ENCODE assay signal across 28 mouse cellular contexts in genomic region chr1:54176592-54176991, GRCm38 (mm10). TPM values are rescaled to one million over a fixed set of nuclear protein-coding genes. Genes with fewer than 3 reads are reported as not detected.
DNase-seq lines count a peak whose midpoint lies in the region; ATAC-seq lines count a peak whose summit lies in the region.
"Had no signal": no experiment of that assay in that cellular context is flagged by ENCODE, and none has a peak within 500 bp of the region (broad histone marks: within the 10 kb centered on the region; RNA-seq: fewer than 3 reads in every experiment).

No protein-coding gene starts in this region.

- no peaks in the 10 kb centered on the region for H3K4me1 ChIP-seq in hindbrain, embryonic 14.5 days (replicated peaks; ENCODE audit: control insufficient read depth, insufficient read depth, low read length)
- H3K4me1 ChIP-seq: embryonic facial prominence, embryonic 10.5 days; embryonic facial prominence, embryonic 13.5 days; forebrain, embryonic 10.5 days; hindbrain, embryonic 10.5 days; hindbrain, embryonic 13.5 days had no signal

- WGBS in hindbrain, embryonic 14.5 days = 100% methylated on average over 2 of the region's 2 CpGs

- no peak overlapping the region for H3K4me2 ChIP-seq in hindbrain, embryonic 14.5 days (replicated peaks)
- H3K4me2 ChIP-seq: embryonic facial prominence, embryonic 13.5 days; hindbrain, embryonic 13.5 days had no signal

- no peak overlapping the region for H3K9ac ChIP-seq in hindbrain, embryonic 14.5 days
- H3K9ac ChIP-seq: embryonic facial prominence, embryonic 13.5 days; hindbrain, embryonic 13.5 days had no signal

- H3K36me3 ChIP-seq in hindbrain, embryonic 14.5 days (replicated peaks; ENCODE audit: control insufficient read depth, insufficient read depth) = no peaks in the 10 kb centered on the region
- H3K36me3 ChIP-seq: embryonic facial prominence, embryonic 10.5 days; embryonic facial prominence, embryonic 13.5 days; forebrain, embryonic 10.5 days; G1E; heart, embryonic 10.5 days; hindbrain, embryonic 10.5 days; hindbrain, embryonic 13.5 days had no signal

- H3K27me3 ChIP-seq in hindbrain, embryonic 14.5 days (ENCODE audit: control insufficient read depth, insufficient read depth, low read length) = no peaks in the 10 kb centered on the region
- H3K27me3 ChIP-seq: embryonic facial prominence, embryonic 13.5 days; hindbrain, embryonic 13.5 days had no signal

- no peaks in the 10 kb centered on the region for H3K9me3 ChIP-seq in hindbrain, embryonic 14.5 days (ENCODE audit: control insufficient read depth, low read length)
- H3K9me3 ChIP-seq: embryonic facial prominence, embryonic 10.5 days; embryonic facial prominence, embryonic 13.5 days; forebrain, embryonic 10.5 days; G1E; heart, embryonic 10.5 days; hindbrain, embryonic 10.5 days; hindbrain, embryonic 13.5 days had no signal

- ATAC-seq in CD4-positive, CD25-positive, alpha-beta regulatory T cell, adult 4 months = peak; percentile 41
- ATAC-seq in hindbrain, embryonic 14.5 days (ENCODE audit: low FRiP score) = no peak
- ATAC-seq: forebrain, embryonic 14.5 days; hindbrain, postnatal 0 days; intestine, postnatal 0 days had no signal

- H3K27ac ChIP-seq in hindbrain, embryonic 14.5 days = no peak overlapping the region
- H3K27ac ChIP-seq: embryonic facial prominence, embryonic 10.5 days; embryonic facial prominence, embryonic 13.5 days; forebrain, embryonic 10.5 days; heart, adult 2 months; heart, embryonic 10.5 days; hindbrain, embryonic 10.5 days; hindbrain, embryonic 13.5 days; hindbrain, postnatal 0 days had no signal

- H3K4me3 ChIP-seq in hindbrain, embryonic 14.5 days (replicated peaks; ENCODE audit: low read length) = no peak overlapping the region
- H3K4me3 ChIP-seq: embryonic facial prominence, embryonic 10.5 days; embryonic facial prominence, embryonic 13.5 days; forebrain, embryonic 10.5 days; heart, adult 2 months; heart, embryonic 10.5 days; hindbrain, embryonic 10.5 days; hindbrain, embryonic 13.5 days had no signal

- DNase-seq in 416B (ENCODE audit: low read depth) = peak; percentile 4
- peak; percentile 34 for DNase-seq in brain, adult 2 months (ENCODE audit: low read depth, low spot score)
- no peak for DNase-seq in hindbrain, embryonic 14.5 days (ENCODE audit: low spot score)
- no peak for DNase-seq in gastrocnemius, postnatal 4 days (ENCODE audit: low spot score in 2 of 2)
- no peak for DNase-seq in layer of hippocampus, postnatal 36 days
- DNase-seq: adrenal gland, adult 2 months; adrenal gland, postnatal 14 days; B cell, adult 2 months; cerebellum, adult 11-12 months; cerebellum, adult 8-10 months; cerebellum, postnatal 10 days; cerebellum, postnatal 36 days; embryo, embryonic 11 days; gastrocnemius, postnatal 10 days; heart, adult 2 months; heart, postnatal 36 days; kidney, adult 2 months had no signal

RNA-seq across cellular contexts. Expression of gene Hecw2, which starts 18.4 kb away (rescaled TPM):
- polyA plus RNA-seq in CD4-positive, CD25-positive, alpha-beta regulatory T cell, adult 4 months (2017; shearing (Covaris generic)) = not detected
- 7.9 and 9.2 TPM in 2 replicates for polyA plus RNA-seq in hindbrain, embryonic 14.5 days (2014; fragmentation: Nextera tagmentation; extraction: Ambion mirVana)
- 1 to 10 TPM; 6.9 TPM for total RNA-seq in gastrocnemius, postnatal 4 days (2021)
- 10 to 100 TPM; 19.2 to 20.5 TPM for total RNA-seq in layer of hippocampus, postnatal 36 days (2021)
- polyA plus RNA-seq: G1E had no signal

Comparison
In these comparisons a context has a peak if more than half of its experiments do, and no peak if none do; other contexts are left out.
1. DNase-seq: peak in 416B (single experiment) and brain, adult 2 months (single experiment); none in hindbrain, embryonic 14.5 days (single experiment), gastrocnemius, postnatal 4 days (0 of 2) and layer of hippocampus, postnatal 36 days (0 of 2).